Mouse (Mus musculus): ENCODE results near the gene Wsb1.
"Not testable (repeated sequence)": the region's sequence is repeated elsewhere in the genome, so short reads cannot be mapped to it uniquely, and the experiment has no call there.

- not testable (repeated sequence) for TF ChIP-seq CTCF (IDR thresholded peaks at IDR 0.05); POLR2A (IDR thresholded peaks at IDR 0.05; ENCODE audit: insufficient read depth, low read depth, low read length); EP300 (IDR thresholded peaks at IDR 0.05; ENCODE audit: insufficient read depth, low read depth, low read length)
These were observed 49.8 kb upstream of the Wsb1 start for GRCm38 (mm10) chr11:79304245-79304644.
